In the genomic region with DNA sequence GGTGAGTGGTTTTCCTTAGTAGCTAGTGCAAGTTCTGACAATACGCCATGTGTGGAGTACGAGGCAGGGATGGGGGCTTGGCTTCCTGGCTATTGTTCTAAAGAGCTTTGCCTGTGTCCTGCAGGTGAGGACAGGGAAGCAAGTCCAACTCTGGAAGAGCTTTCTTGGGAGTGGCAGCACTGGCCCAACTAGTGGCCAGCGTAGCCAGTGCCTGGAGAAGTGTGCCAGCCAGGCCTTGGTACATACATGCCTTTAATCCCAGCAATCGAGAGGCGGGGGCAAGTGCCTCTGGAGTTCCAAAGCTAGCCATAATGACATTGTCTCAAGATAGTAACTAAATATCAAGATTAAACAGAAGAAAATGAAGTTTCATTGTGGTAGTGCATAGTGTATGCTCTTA, we compare ENCODE assay signal across 7 mouse cellular contexts. TPM values are rescaled to one million over a fixed set of nuclear protein-coding genes. Genes with fewer than 3 reads are reported as not detected.
DNase-seq lines count a peak whose midpoint lies in the region; ATAC-seq and TF ChIP-seq lines count a peak whose summit lies in the region.

No protein-coding gene starts in this region.

- no peak overlapping the region for H3K4me3 ChIP-seq in ES-Bruce4 (ENCODE audit: low read depth, low read length)
- no peak overlapping the region for H3K4me3 ChIP-seq in intestine, embryonic 15.5 days (replicated peaks)
- H3K4me3 ChIP-seq in midbrain, embryonic 15.5 days = peak overlapping the region; percentile 54; the same call in 1 of the 2 replicates

- H3K27me3 ChIP-seq in ES-Bruce4 (ENCODE audit: control insufficient read depth, insufficient read depth, low read length, poor library complexity, severe bottlenecking) = no peaks in the 10 kb centered on the region
- no peaks in the 10 kb centered on the region for H3K27me3 ChIP-seq in intestine, embryonic 15.5 days (replicated peaks)
- H3K27me3 ChIP-seq in midbrain, embryonic 15.5 days (replicated peaks) = no peaks in the 10 kb centered on the region

- TF ChIP-seq CTCF in ES-Bruce4 (IDR thresholded peaks at IDR 0.05; ENCODE audit: low read depth, low read length) = no peak

- H3K9ac ChIP-seq in ES-Bruce4 (ENCODE audit: low read depth, poor library complexity, severe bottlenecking) = 0 out of 2 replicates have a peak overlapping the region, but pooled peaks have one; percentile 8
- no peak overlapping the region for H3K9ac ChIP-seq in intestine, embryonic 15.5 days
- H3K9ac ChIP-seq in midbrain, embryonic 15.5 days = peak overlapping the region; percentile 29; the same call in 1 of the 2 replicates

- TF ChIP-seq EP300 in ES-Bruce4 (IDR thresholded peaks at IDR 0.05; ENCODE audit: insufficient read depth, low read depth, low read length) = no peak

- no peaks in the 10 kb centered on the region for H3K4me1 ChIP-seq in ES-Bruce4 (ENCODE audit: control insufficient read depth, insufficient read depth, low read length)
- H3K4me1 ChIP-seq in intestine, embryonic 15.5 days (replicated peaks) = 0 out of 2 replicates have a peak, but pooled peaks cover 3% of the 10 kb centered on the region
- peaks cover 7% of the 10 kb centered on the region for H3K4me1 ChIP-seq in midbrain, embryonic 15.5 days

- no peaks in the 10 kb centered on the region for H3K9me3 ChIP-seq in ES-Bruce4 (replicated peaks; ENCODE audit: control insufficient read depth, insufficient read depth, low read length, poor library complexity, severe bottlenecking)
- no peaks in the 10 kb centered on the region for H3K9me3 ChIP-seq in intestine, embryonic 15.5 days
- no peaks in the 10 kb centered on the region for H3K9me3 ChIP-seq in midbrain, embryonic 15.5 days

- DNase-seq in 3T3-L1 (ENCODE audit: low read depth, low spot score) = peak; percentile 47
- DNase-seq in adrenal gland, postnatal 4 days (ENCODE audit: low spot score in 2 of 2) = no peak

- WGBS in intestine, embryonic 15.5 days = 70% methylated on average over 5 of the region's 5 CpGs
- 53% methylated on average over 5 of the region's 5 CpGs for WGBS in midbrain, embryonic 15.5 days

- ATAC-seq in erythroid progenitor cell, adult 5-6 weeks (replicated peaks; ENCODE audit: low FRiP score, poor library complexity, severe bottlenecking) = peak; percentile 27; the same call in 1 of the 2 replicates
- ATAC-seq in intestine, embryonic 15.5 days = no peak
- peak; percentile 48; the same call in 1 of the 2 replicates for ATAC-seq in midbrain, embryonic 15.5 days (replicated peaks)
- no peak for ATAC-seq in CD4-positive, CD25-positive, alpha-beta regulatory T cell, adult 4 months

- H3K4me2 ChIP-seq in intestine, embryonic 15.5 days (replicated peaks) = peak overlapping the region; percentile 67; the same call in 1 of the 2 replicates
- peak overlapping the region; percentile 75 for H3K4me2 ChIP-seq in midbrain, embryonic 15.5 days

- TF ChIP-seq POLR2A in ES-Bruce4 (IDR thresholded peaks at IDR 0.05; ENCODE audit: insufficient read depth, low read length) = no peak

- peak overlapping the region; percentile 48 for H3K27ac ChIP-seq in ES-Bruce4 (ENCODE audit: insufficient read depth, low read length)
- H3K27ac ChIP-seq in intestine, embryonic 15.5 days = peak overlapping the region; percentile 76
- peak overlapping the region; percentile 88 for H3K27ac ChIP-seq in midbrain, embryonic 15.5 days

- H3K36me3 ChIP-seq in ES-Bruce4 (ENCODE audit: control insufficient read depth, insufficient read depth, low read length, poor library complexity, severe bottlenecking) = peaks cover 26% of the 10 kb centered on the region
- H3K36me3 ChIP-seq in intestine, embryonic 15.5 days = 0 out of 2 replicates have a peak, but pooled peaks cover 4% of the 10 kb centered on the region
- peaks cover 3% of the 10 kb centered on the region; the same call in 1 of the 2 replicates for H3K36me3 ChIP-seq in midbrain, embryonic 15.5 days (replicated peaks)

RNA-seq across cellular contexts. Expression of a gene that starts 0.6 kb away (rescaled TPM):
- polyA plus RNA-seq in ES-Bruce4 (2011; ENCODE audit: insufficient read depth, insufficient read length, low read depth, missing spikeins) = not detected in 2 replicates
- not detected in 2 replicates for total RNA-seq in erythroid progenitor cell, adult 5-6 weeks (2015; ENCODE audit: low replicate concordance)
- not detected in 2 replicates for total RNA-seq in erythroid progenitor cell, adult 5-6 weeks (2017; ENCODE audit: low replicate concordance)
- not detected in 2 replicates for polyA plus RNA-seq in intestine, embryonic 15.5 days (2015; fragmentation: Nextera tagmentation; extraction: Ambion mirVana)
- 0.21 TPM in 1 of 2 replicates, not detected in the other for polyA plus RNA-seq in midbrain, embryonic 15.5 days (2015; fragmentation: Nextera tagmentation; extraction: Ambion mirVana)
- polyA plus RNA-seq in CD4-positive, CD25-positive, alpha-beta regulatory T cell, adult 4 months (2017; shearing (Covaris generic)) = not detected
- under 1 TPM; 0.45 to 0.59 TPM for total RNA-seq in adrenal gland, postnatal 4 days (2021)

RNA-seq across cellular contexts. Expression of a gene that starts 0.7 kb away (rescaled TPM):
- 126 and 130 TPM in 2 replicates for polyA plus RNA-seq in ES-Bruce4 (2011; ENCODE audit: insufficient read depth, insufficient read length, low read depth, missing spikeins)
- total RNA-seq in erythroid progenitor cell, adult 5-6 weeks (2015; ENCODE audit: low replicate concordance) = 54.5 and 55.5 TPM in 2 replicates
- 47.7 and 61.2 TPM in 2 replicates for total RNA-seq in erythroid progenitor cell, adult 5-6 weeks (2017; ENCODE audit: low replicate concordance)
- 31.5 and 33.6 TPM in 2 replicates for polyA plus RNA-seq in intestine, embryonic 15.5 days (2015; fragmentation: Nextera tagmentation; extraction: Ambion mirVana)
- polyA plus RNA-seq in midbrain, embryonic 15.5 days (2015; fragmentation: Nextera tagmentation; extraction: Ambion mirVana) = 31.3 and 31.6 TPM in 2 replicates
- polyA plus RNA-seq in CD4-positive, CD25-positive, alpha-beta regulatory T cell, adult 4 months (2017; shearing (Covaris generic)) = 10 to 100 TPM; 59.9 to 60.8 TPM
- 10 to 100 TPM; 36.1 to 36.9 TPM for total RNA-seq in adrenal gland, postnatal 4 days (2021)

RNA-seq across cellular contexts. Expression of a gene that starts 31.1 kb away (rescaled TPM):
- polyA plus RNA-seq in ES-Bruce4 (2011; ENCODE audit: insufficient read depth, insufficient read length, low read depth, missing spikeins) = 1.5 TPM in 1 of 2 replicates, not detected in the other
- not detected in 2 replicates for total RNA-seq in erythroid progenitor cell, adult 5-6 weeks (2015; ENCODE audit: low replicate concordance)
- not detected in 2 replicates for total RNA-seq in erythroid progenitor cell, adult 5-6 weeks (2017; ENCODE audit: low replicate concordance)
- polyA plus RNA-seq in intestine, embryonic 15.5 days (2015; fragmentation: Nextera tagmentation; extraction: Ambion mirVana) = 327 and 654 TPM in 2 replicates
- polyA plus RNA-seq in midbrain, embryonic 15.5 days (2015; fragmentation: Nextera tagmentation; extraction: Ambion mirVana) = 6.7 and 8.4 TPM in 2 replicates
- 1 to 10 TPM; 1.0 to 1.2 TPM for polyA plus RNA-seq in CD4-positive, CD25-positive, alpha-beta regulatory T cell, adult 4 months (2017; shearing (Covaris generic))
- total RNA-seq in adrenal gland, postnatal 4 days (2021) = 100 to 1,000 TPM in 1 of 2 experiments, 1 to 10 TPM in 1; 2.1 to 257 TPM

RNA-seq across cellular contexts. Expression of a gene that starts 57.9 kb away (rescaled TPM):
- not detected in 2 replicates for polyA plus RNA-seq in ES-Bruce4 (2011; ENCODE audit: insufficient read depth, insufficient read length, low read depth, missing spikeins)
- total RNA-seq in erythroid progenitor cell, adult 5-6 weeks (2015; ENCODE audit: low replicate concordance) = not detected in 2 replicates
- total RNA-seq in erythroid progenitor cell, adult 5-6 weeks (2017; ENCODE audit: low replicate concordance) = not detected in 2 replicates
- polyA plus RNA-seq in intestine, embryonic 15.5 days (2015; fragmentation: Nextera tagmentation; extraction: Ambion mirVana) = 0.59 and 0.77 TPM in 2 replicates
- polyA plus RNA-seq in midbrain, embryonic 15.5 days (2015; fragmentation: Nextera tagmentation; extraction: Ambion mirVana) = 1.0 and 1.5 TPM in 2 replicates
- not detected for polyA plus RNA-seq in CD4-positive, CD25-positive, alpha-beta regulatory T cell, adult 4 months (2017; shearing (Covaris generic))
- total RNA-seq in adrenal gland, postnatal 4 days (2021) = 1 to 10 TPM; 2.9 to 3.2 TPM

Comparison
In these comparisons a context has a peak if more than half of its experiments do, and no peak if none do; other contexts are left out.
1. ATAC-seq: peak in erythroid progenitor cell, adult 5-6 weeks (single experiment) and midbrain, embryonic 15.5 days (single experiment); none in intestine, embryonic 15.5 days (single experiment) and CD4-positive, CD25-positive, alpha-beta regulatory T cell, adult 4 months (single experiment).
2. RNA of a gene that starts 31.1 kb away (polyA plus RNA-seq): 327 to 654 TPM in intestine, embryonic 15.5 days; 6.7 to 8.4 TPM in midbrain, embryonic 15.5 days, 1.5 TPM in ES-Bruce4 and 1.0 to 1.2 TPM in CD4-positive, CD25-positive, alpha-beta regulatory T cell, adult 4 months; every median in the first group is over 10 times any median in the second.
3. Peak in every context shown above with its lines, with median percentiles within 50 percentile points of each other: H3K27ac ChIP-seq.